Mouse (Mus musculus) stomach, postnatal 0 days (tissue): ENCODE results near the gene Gpr155.

Experiments used
- CTCF ChIP-seq: IDR thresholded peaks from 2 replicates; pipeline ENCODE4 v1.5.1; 2016; ENCODE audit warnings: antibody characterized with exemption, low read depth, mild to moderate bottlenecking, moderate library complexity
- EP300 ChIP-seq: optimal IDR thresholded peaks from 2 replicates; pipeline ENCODE3; 2016; ENCODE audit warnings: antibody characterized with exemption

GRCm38 (mm10) chr2:73425822-73426221 is 39.5 kb upstream of the Gpr155 start:
- TF ChIP-seq EP300 (no peak), CTCF (no peak)
